Mouse (Mus musculus) limb, embryonic 11.5 days (tissue): ENCODE data around the gene Cst8. TPM values are rescaled to one million over a fixed set of nuclear protein-coding genes. Genes with fewer than 3 reads are reported as not detected.

Source experiments
- polyA plus RNA-seq: library from polyadenylated mRNA; unstranded; fragments of >200 nt; fragmentation: Nextera tagmentation; extraction: Ambion mirVana; gene quantifications from 2 replicates; pipeline ENCODE4 v1.2.1, GENCODE M21; 2014

Cst8 gene
- polyA plus RNA-seq, 1 experiment from 2014 or later = not detected

Other genes with a start within 250 kb of the Cst8 start
- gene Nxt1, start 126.2 kb upstream of the Cst8 start, polyA plus RNA-seq = 129 and 133 TPM in 2 replicates
- gene Gzf1, start 117.8 kb upstream of the Cst8 start, polyA plus RNA-seq = 26.1 and 28.4 TPM in 2 replicates
- 3.1 and 3.2 TPM in 2 replicates for gene Napb, start 66.3 kb upstream of the Cst8 start, polyA plus RNA-seq
- gene Cstl1, start 48.4 kb upstream of the Cst8 start, polyA plus RNA-seq = 0.25 TPM in 1 of 2 replicates, not detected in the other
- not detected in 2 replicates for gene Cst11, start 27.3 kb upstream of the Cst8 start, polyA plus RNA-seq
- gene 8030411F24Rik, start 16.8 kb upstream of the Cst8 start, polyA plus RNA-seq = not detected in 2 replicates
- not detected in 2 replicates for gene Cst12, start 9.4 kb upstream of the Cst8 start, polyA plus RNA-seq
- not detected in 2 replicates for gene Cst13, start 21.3 kb downstream of the Cst8 start, polyA plus RNA-seq
- gene Cst9, start 36.4 kb downstream of the Cst8 start, polyA plus RNA-seq = not detected in 2 replicates
- not detected in 2 replicates for gene 9230104L09Rik, start 66.3 kb downstream of the Cst8 start, polyA plus RNA-seq
- 246 and 272 TPM in 2 replicates for gene Cst3, start 76.9 kb downstream of the Cst8 start, polyA plus RNA-seq
- not detected in 2 replicates for gene Gm1330, start 204.5 kb downstream of the Cst8 start, polyA plus RNA-seq
- gene Gm10750, start 218.5 kb downstream of the Cst8 start, polyA plus RNA-seq = not detected in 2 replicates